Mouse (Mus musculus): ENCODE results near the gene Coro2b. TPM values are rescaled to one million over a fixed set of nuclear protein-coding genes. Genes with fewer than 3 reads are reported as not detected.

Gene Coro2b
- polyA plus RNA-seq, 1 experiment from 2014 or later = 32.5 TPM

DNA sequence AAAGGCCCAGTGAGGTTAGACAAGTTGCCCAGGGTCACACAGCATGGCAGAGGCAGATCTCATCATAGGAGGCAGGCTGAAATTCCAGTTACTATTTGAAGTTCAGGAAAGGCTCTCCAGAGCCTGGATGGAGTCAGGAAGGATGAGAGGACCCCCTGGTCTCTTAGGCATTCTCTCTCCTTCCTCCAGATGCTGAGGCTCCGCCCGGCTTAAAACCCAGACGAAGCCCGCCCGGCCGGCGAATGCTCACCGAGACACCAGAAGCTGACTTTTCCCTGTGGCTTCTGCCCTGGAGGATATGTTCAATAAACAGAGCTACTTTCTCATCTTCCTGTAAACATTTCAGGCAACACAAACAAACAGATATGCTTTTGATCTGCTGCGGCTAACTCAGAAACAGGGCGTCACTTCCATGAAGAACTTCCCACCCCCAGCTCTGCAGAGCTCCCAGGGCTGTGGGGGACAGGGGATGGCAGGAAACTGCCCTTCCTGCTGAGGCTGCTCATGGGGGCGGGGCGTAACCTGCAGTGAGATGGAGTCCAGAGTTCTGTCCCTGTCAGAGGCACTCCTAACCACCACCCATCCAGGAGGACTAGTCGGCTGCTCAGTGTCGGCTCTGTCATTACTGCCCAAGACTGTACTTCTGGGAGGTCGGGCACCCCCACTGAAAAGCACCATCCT, 13.9 kb downstream of the Coro2b start:
- Histone ChIP-seq H3K9ac (replicated peaks; ENCODE audit: low read depth, low read length) (0 out of 2 replicates have a peak overlapping the region, but pooled peaks have one; percentile 5), H3K4me1 (ENCODE audit: control insufficient read depth, insufficient read depth, low read length) (peaks cover 79% of the 10 kb centered on the region), H3K27ac (ENCODE audit: low read depth, low read length) (peak overlapping the region; percentile 52), H3K27me3 (ENCODE audit: control insufficient read depth, insufficient read depth, low read length) (no peaks in the 10 kb centered on the region), H3K36me3 (ENCODE audit: control insufficient read depth, insufficient read depth, low read length) (no peaks in the 10 kb centered on the region), H3K4me3 (ENCODE audit: low read depth, low read length) (no peak overlapping the region), H3K4me2 (ENCODE audit: low read depth, low read length) (no peak overlapping the region), H3K9me3 (ENCODE audit: control insufficient read depth, low read length) (no peaks in the 10 kb centered on the region)
- ATAC-seq (ENCODE audit: low read depth) = no peak
- 34% methylated on average over 15 of the region's 15 CpGs for WGBS

DNA sequence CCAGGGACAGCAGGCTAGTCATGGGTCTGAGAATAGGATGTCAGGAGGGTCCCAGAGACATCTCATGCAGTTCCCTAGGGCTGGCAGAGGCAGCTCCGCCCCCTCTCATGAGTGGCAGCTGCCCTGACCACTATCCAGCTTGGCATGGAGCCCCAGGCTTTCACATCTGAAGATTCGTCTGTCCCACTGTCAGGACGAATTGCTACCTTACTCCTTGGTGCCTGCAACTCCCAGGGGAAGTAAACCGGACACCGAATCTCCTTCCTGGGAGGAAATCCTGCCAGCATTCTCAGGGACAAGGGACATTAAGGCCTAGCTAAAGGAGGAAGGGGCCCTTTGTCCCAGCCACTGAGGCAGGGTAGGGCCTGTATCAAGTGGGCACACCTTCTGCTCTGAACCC, 14.6 kb downstream of the Coro2b start:
- 39% methylated on average over 5 of the region's 5 CpGs for WGBS
- Histone ChIP-seq H3K36me3 (ENCODE audit: control insufficient read depth, insufficient read depth, low read length) (no peaks in the 10 kb centered on the region), H3K4me2 (ENCODE audit: low read depth, low read length) (no peak overlapping the region), H3K27ac (ENCODE audit: low read depth, low read length) (peak overlapping the region; percentile 52), H3K4me3 (ENCODE audit: low read depth, low read length) (no peak overlapping the region), H3K9ac (replicated peaks; ENCODE audit: low read depth, low read length) (no peak overlapping the region), H3K9me3 (ENCODE audit: control insufficient read depth, low read length) (no peaks in the 10 kb centered on the region), H3K4me1 (ENCODE audit: control insufficient read depth, insufficient read depth, low read length) (peaks cover 86% of the 10 kb centered on the region), H3K27me3 (ENCODE audit: control insufficient read depth, insufficient read depth, low read length) (no peaks in the 10 kb centered on the region)
- no peak for ATAC-seq (ENCODE audit: low read depth)

GRCm38 (mm10) chr9:62521541-62521940, 15.3 kb downstream of the Coro2b start:
- no peak for ATAC-seq (ENCODE audit: low read depth)
- H3K4me2 ChIP-seq (ENCODE audit: low read depth, low read length) = no peak overlapping the region
- H3K4me3 ChIP-seq (ENCODE audit: low read depth, low read length) = no peak overlapping the region
- 49% methylated on average over 9 of the region's 9 CpGs for WGBS
- H3K27me3 ChIP-seq (ENCODE audit: control insufficient read depth, insufficient read depth, low read length) = no peaks in the 10 kb centered on the region
- peak overlapping the region; percentile 55 for H3K27ac ChIP-seq (ENCODE audit: low read depth, low read length)
- H3K9me3 ChIP-seq (ENCODE audit: control insufficient read depth, low read length) = no peaks in the 10 kb centered on the region
- H3K9ac ChIP-seq (replicated peaks; ENCODE audit: low read depth, low read length) = no peak overlapping the region
- H3K4me1 ChIP-seq (ENCODE audit: control insufficient read depth, insufficient read depth, low read length) = peaks cover 85% of the 10 kb centered on the region
- no peaks in the 10 kb centered on the region for H3K36me3 ChIP-seq (ENCODE audit: control insufficient read depth, insufficient read depth, low read length)

DNA sequence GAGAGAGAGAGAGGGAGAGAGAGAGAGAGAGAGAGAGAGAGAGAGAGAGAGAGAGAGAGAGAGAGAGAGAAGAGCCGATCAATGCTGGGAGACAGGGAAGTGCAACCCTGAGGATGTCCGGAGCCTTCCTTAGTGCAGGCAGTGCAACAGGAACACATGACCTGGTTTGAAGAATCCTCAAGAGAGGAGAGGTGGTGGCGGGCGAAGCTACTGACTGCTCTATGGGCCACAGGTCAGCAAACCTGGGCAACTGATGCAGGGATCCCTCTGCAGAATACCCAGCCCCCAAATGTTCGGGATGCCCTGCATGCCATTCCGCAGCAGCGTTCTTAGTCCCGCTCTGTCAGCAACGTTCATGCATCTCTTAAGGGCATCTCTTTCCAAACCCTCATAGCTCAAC, 15.9 kb downstream of the Coro2b start:
- H3K27ac ChIP-seq (ENCODE audit: low read depth, low read length) = peak overlapping the region; percentile 55; the same call in 1 of the 2 replicates
- no peak overlapping the region for H3K4me2 ChIP-seq (ENCODE audit: low read depth, low read length)
- peaks cover 79% of the 10 kb centered on the region for H3K4me1 ChIP-seq (ENCODE audit: control insufficient read depth, insufficient read depth, low read length)

GRCm38 (mm10) chr9:62519787-62520503, 16.9 kb downstream of the Coro2b start:
- no peak for ATAC-seq (ENCODE audit: low read depth)
- H3K4me3 ChIP-seq (ENCODE audit: low read depth, low read length) = no peak overlapping the region

More for the DNA sequence above, 15.9 kb downstream of the Coro2b start:
- H3K9me3 ChIP-seq (ENCODE audit: control insufficient read depth, low read length) = no peaks in the 10 kb centered on the region
- H3K36me3 ChIP-seq (ENCODE audit: control insufficient read depth, insufficient read depth, low read length) = no peaks in the 10 kb centered on the region
- 57% methylated on average over 9 of the region's 9 CpGs for WGBS
- no peak overlapping the region for H3K9ac ChIP-seq (replicated peaks; ENCODE audit: low read depth, low read length)
- H3K27me3 ChIP-seq (ENCODE audit: control insufficient read depth, insufficient read depth, low read length) = no peaks in the 10 kb centered on the region
- no peak for ATAC-seq (ENCODE audit: low read depth)
- no peak overlapping the region for H3K4me3 ChIP-seq (ENCODE audit: low read depth, low read length)

GRCm38 (mm10) chr9:62519334-62519733, 17.5 kb downstream of the Coro2b start:
- Histone ChIP-seq H3K4me3 (ENCODE audit: low read depth, low read length) (no peak overlapping the region), H3K9me3 (ENCODE audit: control insufficient read depth, low read length) (no peaks in the 10 kb centered on the region), H3K27me3 (ENCODE audit: control insufficient read depth, insufficient read depth, low read length) (no peaks in the 10 kb centered on the region), H3K4me2 (ENCODE audit: low read depth, low read length) (no peak overlapping the region), H3K36me3 (ENCODE audit: control insufficient read depth, insufficient read depth, low read length) (no peaks in the 10 kb centered on the region), H3K9ac (replicated peaks; ENCODE audit: low read depth, low read length) (no peak overlapping the region), H3K27ac (ENCODE audit: low read depth, low read length) (no peak overlapping the region), H3K4me1 (ENCODE audit: control insufficient read depth, insufficient read depth, low read length) (peaks cover 64% of the 10 kb centered on the region)
- ATAC-seq (ENCODE audit: low read depth) = no peak
- WGBS = 85% methylated on average over 10 of the region's 10 CpGs

More at GRCm38 (mm10) chr9:62519787-62520503, 16.9 kb downstream of the Coro2b start:
- no peak overlapping the region for H3K4me2 ChIP-seq (ENCODE audit: low read depth, low read length)
- H3K27ac ChIP-seq (ENCODE audit: low read depth, low read length) = peak overlapping the region; percentile 29
- no peaks in the 10 kb centered on the region for H3K27me3 ChIP-seq (ENCODE audit: control insufficient read depth, insufficient read depth, low read length)
- peaks cover 70% of the 10 kb centered on the region for H3K4me1 ChIP-seq (ENCODE audit: control insufficient read depth, insufficient read depth, low read length)
- H3K9me3 ChIP-seq (ENCODE audit: control insufficient read depth, low read length) = no peaks in the 10 kb centered on the region
- no peaks in the 10 kb centered on the region for H3K36me3 ChIP-seq (ENCODE audit: control insufficient read depth, insufficient read depth, low read length)
- no peak overlapping the region for H3K9ac ChIP-seq (replicated peaks; ENCODE audit: low read depth, low read length)
- 46% methylated on average over 15 of the region's 15 CpGs for WGBS

DNA sequence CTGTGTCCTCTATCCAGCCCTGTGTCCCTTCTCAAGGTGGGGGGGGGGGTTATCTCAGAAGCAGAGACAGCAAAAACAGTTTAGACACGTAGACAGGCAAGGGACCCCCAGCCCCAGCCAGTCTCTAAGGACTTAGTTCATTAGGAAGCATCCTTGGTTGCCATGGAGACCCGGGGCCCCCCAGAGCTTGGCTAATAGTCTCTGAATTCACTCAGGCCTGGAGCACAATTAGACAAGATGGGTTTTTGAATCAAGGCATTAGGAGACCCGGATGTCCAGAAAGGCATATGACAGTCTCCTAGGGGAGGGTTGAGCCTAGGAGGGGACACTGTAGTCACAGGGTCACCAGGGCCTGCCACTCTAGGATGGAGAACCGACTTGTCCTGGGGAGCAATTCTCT, 18.3 kb downstream of the Coro2b start:
- ATAC-seq (ENCODE audit: low read depth) = peak; percentile 16; the same call in 1 of the 2 replicates
- Histone ChIP-seq H3K4me1 (ENCODE audit: control insufficient read depth, insufficient read depth, low read length) (peaks cover 60% of the 10 kb centered on the region), H3K9me3 (ENCODE audit: control insufficient read depth, low read length) (no peaks in the 10 kb centered on the region), H3K9ac (replicated peaks; ENCODE audit: low read depth, low read length) (no peak overlapping the region), H3K4me3 (ENCODE audit: low read depth, low read length) (no peak overlapping the region), H3K27ac (ENCODE audit: low read depth, low read length) (peak overlapping the region; percentile 16; the same call in 1 of the 2 replicates), H3K36me3 (ENCODE audit: control insufficient read depth, insufficient read depth, low read length) (no peaks in the 10 kb centered on the region), H3K27me3 (ENCODE audit: control insufficient read depth, insufficient read depth, low read length) (no peaks in the 10 kb centered on the region), H3K4me2 (ENCODE audit: low read depth, low read length) (no peak overlapping the region)
- whole genome bisulfite sequencing = 29% methylated on average over 4 of the region's 4 CpGs

DNA sequence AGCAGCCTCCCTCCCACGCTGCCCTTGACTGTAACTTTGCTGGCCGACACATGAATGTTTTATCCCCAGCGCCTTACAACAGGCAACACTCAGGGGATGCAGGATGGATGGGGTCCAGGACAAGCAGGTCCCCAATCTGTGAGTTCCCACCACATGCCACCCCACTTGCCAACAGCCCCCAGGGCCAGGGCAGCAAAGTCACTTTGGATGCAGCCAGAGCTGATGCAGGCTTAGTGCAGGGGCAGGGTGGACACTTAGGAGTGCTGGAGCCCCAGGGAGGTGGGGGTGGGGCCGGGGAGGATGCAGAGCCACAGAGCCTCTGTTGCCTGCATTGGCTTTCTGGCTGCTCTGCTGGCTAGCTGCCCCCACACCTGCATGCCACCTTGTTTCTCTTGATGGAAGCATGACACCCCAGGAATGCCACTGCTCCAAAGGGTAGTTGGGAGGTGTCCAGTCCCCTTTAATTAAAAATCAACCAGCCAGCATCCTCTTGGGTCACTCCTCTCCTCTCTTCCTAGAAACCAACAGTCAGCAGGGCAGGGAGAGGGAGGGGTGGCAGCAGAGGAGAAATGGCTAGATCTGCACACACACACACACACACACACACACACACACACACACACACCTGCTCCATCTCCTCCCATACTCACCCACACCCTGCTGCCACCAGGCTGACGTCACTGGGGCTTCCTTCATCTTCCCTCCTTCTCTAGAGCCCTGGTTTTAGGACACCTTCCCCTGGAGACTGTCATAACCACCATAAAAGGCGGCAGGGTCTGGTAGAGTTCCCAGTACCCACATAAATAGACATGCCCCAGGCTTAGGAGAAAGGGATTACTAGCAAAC, 19.5 kb downstream of the Coro2b start:
- H3K4me1 ChIP-seq (ENCODE audit: control insufficient read depth, insufficient read depth, low read length) = peaks cover 57% of the 10 kb centered on the region
- no peak for ATAC-seq (ENCODE audit: low read depth)
- H3K27ac ChIP-seq (ENCODE audit: low read depth, low read length) = no peak overlapping the region; the same call in 1 of the 2 replicates

More for the DNA sequence above, 19.5 kb downstream of the Coro2b start:
- Histone ChIP-seq H3K9ac (replicated peaks; ENCODE audit: low read depth, low read length) (no peak overlapping the region), H3K4me2 (ENCODE audit: low read depth, low read length) (no peak overlapping the region), H3K27me3 (ENCODE audit: control insufficient read depth, insufficient read depth, low read length) (no peaks in the 10 kb centered on the region), H3K9me3 (ENCODE audit: control insufficient read depth, low read length) (no peaks in the 10 kb centered on the region), H3K4me3 (ENCODE audit: low read depth, low read length) (no peak overlapping the region), H3K36me3 (ENCODE audit: control insufficient read depth, insufficient read depth, low read length) (no peaks in the 10 kb centered on the region)
- 54% methylated on average over 6 of the region's 6 CpGs for WGBS
